Mouse (Mus musculus) lung, embryonic 14.5 days (tissue): Measurements from ENCODE around the gene Nudt1. TPM values are rescaled to one million over a fixed set of nuclear protein-coding genes. Genes with fewer than 3 reads are reported as not detected.
A peak's percentile ranks its signal among the peaks of the same experiment; 100 is the strongest.

Source experiments
- ATAC-seq: fragments of 200-750 bp; cut with Nextera tagmentation; 2 replicates; pipeline ENCODE4 v1.8.0; 2017; ENCODE audit warnings: mild to moderate bottlenecking, moderate TSS enrichment, moderate library complexity; ENCODE audit not compliant: insufficient read depth
- DNase-seq: peaks from one replicate; pipeline ENCODE4 v3.0.0-alpha.2; 2015
- H3K27ac ChIP-seq: fragments of 300-500 bp; sonication (generic); 2 replicates; pipeline ENCODE4 v1.5.1; 2014; ENCODE audit warnings: low read depth, mild to moderate bottlenecking, moderate library complexity
- H3K27me3 ChIP-seq: fragments of 300-500 bp; sonication (generic); 2 replicates; pipeline ENCODE4 v1.6.1; 2014; ENCODE audit warnings: low read length, control low read depth; ENCODE audit not compliant: insufficient read depth
- H3K36me3 ChIP-seq: fragments of 300-500 bp; sonication (generic); 2 replicates; pipeline ENCODE4 v1.6.1; 2014; ENCODE audit warnings: control low read depth; ENCODE audit not compliant: insufficient read depth
- H3K4me1 ChIP-seq: fragments of 300-500 bp; sonication (generic); 2 replicates; pipeline ENCODE4 v1.6.1; 2014; ENCODE audit warnings: antibody characterized with exemption, control low read depth; ENCODE audit not compliant: insufficient read depth
- H3K4me2 ChIP-seq: fragments of 300-500 bp; sonication (generic); 2 replicates; pipeline ENCODE4 v1.6.1; 2014; ENCODE audit warnings: mild to moderate bottlenecking
- H3K4me3 ChIP-seq: fragments of 300-500 bp; sonication (generic); 2 replicates; pipeline ENCODE4 v1.5.1; 2014; ENCODE audit warnings: low read depth, low read length
- H3K9ac ChIP-seq: fragments of 300-500 bp; sonication (generic); 2 replicates; pipeline ENCODE4 v1.6.1; 2014
- H3K9me3 ChIP-seq: fragments of 300-500 bp; sonication (generic); 2 replicates; pipeline ENCODE4 v1.6.1; 2016; ENCODE audit warnings: low read depth, low read length, control low read depth
- CTCF ChIP-seq: IDR thresholded peaks from 2 replicates; pipeline ENCODE4 v1.5.1; 2016; ENCODE audit warnings: antibody characterized with exemption, low read depth
- WGBS: fragments of 180-500 bp; shearing (Covaris S2); extraction: QIAGEN DNeasy Blood & Tissue Kit; methylation state at CpG from one replicate; pipeline ENCODE4 v1.1.7; 2014; 5-methylcytosine and 5-hydroxymethylcytosine counted together
- polyA plus RNA-seq: library from polyadenylated mRNA; unstranded; fragments of >200 nt; fragmentation: Nextera tagmentation; extraction: Ambion mirVana; gene quantifications from 2 replicates; pipeline ENCODE4 v1.2.1, GENCODE M21; 2014

Nudt1 gene
- polyA plus RNA-seq, 1 experiment from 2014 or later: 47.5 TPM

DNA sequence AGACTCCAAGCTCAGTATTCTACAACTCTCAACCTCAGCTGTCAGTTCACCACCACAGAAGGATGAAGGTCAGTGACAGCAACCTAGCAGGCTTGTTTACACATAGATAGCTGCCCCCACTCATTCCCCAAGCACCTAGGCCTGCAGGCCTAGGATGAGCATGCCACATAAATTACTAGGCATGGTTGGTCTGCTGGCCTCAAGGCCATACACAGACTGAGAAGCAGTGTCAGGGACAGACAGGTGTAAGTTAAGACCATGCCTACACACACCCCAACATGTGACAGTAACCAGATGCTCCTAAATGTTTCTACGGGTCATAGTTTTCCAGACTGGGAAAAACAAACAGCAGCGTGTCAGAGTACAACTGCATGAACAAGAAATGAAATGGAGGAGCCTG is 48.0 kb downstream of the Nudt1 start:
- no peaks in the 10 kb centered on the region for H3K36me3 ChIP-seq
- ATAC-seq (no peak), DNase-seq (no peak)
- no peak overlapping the region for H3K27ac ChIP-seq
- no peak overlapping the region for H3K4me2 ChIP-seq
- H3K4me1 ChIP-seq: 0 out of 2 replicates have a peak, but pooled peaks cover 4% of the 10 kb centered on the region
- no peak for TF ChIP-seq CTCF
- no peaks in the 10 kb centered on the region for H3K9me3 ChIP-seq
- no peak overlapping the region for H3K4me3 ChIP-seq
- H3K27me3 ChIP-seq: no peaks in the 10 kb centered on the region
- 71% methylated on average over 2 of the region's 2 CpGs for WGBS
- H3K9ac ChIP-seq: no peak overlapping the region

DNA sequence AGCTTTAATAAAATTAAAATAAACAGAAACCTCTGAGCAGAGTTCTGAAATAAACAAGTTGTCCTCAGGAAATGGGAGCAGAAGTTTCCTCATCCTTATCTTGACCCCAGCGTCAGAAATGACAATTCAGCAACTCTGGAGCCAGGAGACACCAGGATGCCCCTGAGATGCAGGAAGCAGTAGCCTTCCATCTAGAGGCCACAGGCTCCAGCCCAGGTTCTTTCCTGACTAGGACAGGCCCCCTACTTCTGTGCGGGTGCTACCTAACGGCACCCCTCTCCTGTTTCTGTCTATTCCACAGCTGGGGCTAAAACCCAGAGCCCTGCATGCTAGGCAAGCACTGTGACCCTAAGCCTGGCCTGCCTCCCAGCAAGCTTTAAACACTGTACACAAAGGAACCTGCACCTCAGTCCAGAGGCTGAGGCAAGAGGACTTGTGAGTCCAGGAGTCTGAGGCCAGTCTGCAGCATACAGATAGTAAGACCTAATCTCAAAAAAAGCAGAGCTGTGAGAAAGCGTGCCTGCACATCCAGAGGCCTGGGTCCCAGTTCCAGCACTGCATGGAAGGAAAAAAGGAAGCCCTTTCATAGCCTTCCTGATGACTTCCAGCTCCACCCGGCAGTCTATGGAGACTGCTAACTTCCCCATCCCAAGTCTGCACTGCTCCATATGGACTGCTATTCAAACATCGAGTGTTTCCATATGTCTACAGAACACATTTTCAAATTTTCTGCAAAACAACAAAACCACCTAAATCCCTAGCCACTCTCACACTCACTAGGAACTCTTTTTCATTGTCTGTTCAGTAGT is 49.2 kb downstream of the Nudt1 start:
- no peak for TF ChIP-seq CTCF
- Histone ChIP-seq H3K4me3 (no peak overlapping the region), H3K9ac (peak overlapping the region; percentile 6; the same call in 1 of the 2 replicates), H3K4me1 (0 out of 2 replicates have a peak, but pooled peaks cover 4% of the 10 kb centered on the region), H3K4me2 (no peak overlapping the region), H3K9me3 (no peaks in the 10 kb centered on the region), H3K27me3 (no peaks in the 10 kb centered on the region), H3K36me3 (no peaks in the 10 kb centered on the region), H3K27ac (peak overlapping the region; percentile 24; the same call in 1 of the 2 replicates)
- WGBS: 56% methylated on average over 6 of the region's 6 CpGs
- peak; percentile 39 for DNase-seq
- ATAC-seq: no peak

DNA sequence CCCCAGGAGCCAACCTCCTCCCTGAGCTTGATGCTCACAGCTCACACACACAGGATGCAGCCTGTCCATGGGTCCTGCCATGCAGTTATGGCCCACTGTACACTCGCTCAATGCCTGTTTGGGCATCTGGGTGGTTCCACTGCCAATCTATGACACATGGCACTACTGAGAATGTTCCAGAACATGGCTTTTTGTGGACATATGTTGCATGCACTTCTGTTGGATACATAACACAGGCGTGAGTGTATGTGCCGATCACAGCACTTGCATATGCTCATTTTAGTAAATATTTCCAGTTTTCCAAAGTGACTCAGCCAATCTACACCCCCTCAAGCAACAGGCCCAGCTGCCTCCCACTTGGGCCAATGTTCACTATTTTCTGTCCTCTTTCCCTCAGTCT is 50.2 kb downstream of the Nudt1 start:
- H3K4me2 ChIP-seq: no peak overlapping the region

DNA sequence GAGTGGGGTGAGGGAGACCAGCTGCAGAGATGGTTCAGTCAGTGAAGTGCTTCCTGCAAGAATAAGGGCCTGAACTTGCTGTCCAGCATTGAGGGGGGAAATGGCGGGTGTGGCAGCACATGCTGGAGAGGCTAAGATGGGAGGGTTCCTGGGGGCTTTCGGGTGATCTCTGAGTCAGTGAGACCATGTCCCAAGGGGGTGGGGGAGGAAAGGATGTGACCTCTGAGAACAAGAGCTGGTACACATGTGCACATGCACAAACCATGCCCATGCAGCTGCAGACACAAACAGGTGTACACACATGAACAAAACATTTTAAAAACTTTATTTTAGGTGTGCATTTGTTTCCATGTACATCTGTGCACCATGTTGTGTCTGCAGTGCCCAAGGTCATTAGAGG is 52.3 kb downstream of the Nudt1 start:
- H3K4me3 ChIP-seq: no peak overlapping the region
- 0 out of 2 replicates have a peak, but pooled peaks cover 4% of the 10 kb centered on the region for H3K4me1 ChIP-seq
- no peaks in the 10 kb centered on the region for H3K36me3 ChIP-seq
- no peak for TF ChIP-seq CTCF
- no peak for DNase-seq
- no peaks in the 10 kb centered on the region for H3K27me3 ChIP-seq
- ATAC-seq: no peak
- H3K4me2 ChIP-seq: no peak overlapping the region
- H3K9ac ChIP-seq: no peak overlapping the region
- H3K27ac ChIP-seq: no peak overlapping the region
- H3K9me3 ChIP-seq: no peaks in the 10 kb centered on the region
- 75% methylated on average over 2 of the region's 2 CpGs for WGBS

More for the DNA sequence above, 50.2 kb downstream of the Nudt1 start:
- no peak for TF ChIP-seq CTCF
- no peaks in the 10 kb centered on the region for H3K27me3 ChIP-seq
- H3K9ac ChIP-seq: no peak overlapping the region
- no peak for ATAC-seq
- no peaks in the 10 kb centered on the region for H3K36me3 ChIP-seq
- WGBS: 92% methylated on average over 3 of the region's 3 CpGs
- no peak overlapping the region for H3K4me3 ChIP-seq
- 0 out of 2 replicates have a peak, but pooled peaks cover 4% of the 10 kb centered on the region for H3K4me1 ChIP-seq
- H3K27ac ChIP-seq: no peak overlapping the region
- no peak for DNase-seq
- no peaks in the 10 kb centered on the region for H3K9me3 ChIP-seq

DNA sequence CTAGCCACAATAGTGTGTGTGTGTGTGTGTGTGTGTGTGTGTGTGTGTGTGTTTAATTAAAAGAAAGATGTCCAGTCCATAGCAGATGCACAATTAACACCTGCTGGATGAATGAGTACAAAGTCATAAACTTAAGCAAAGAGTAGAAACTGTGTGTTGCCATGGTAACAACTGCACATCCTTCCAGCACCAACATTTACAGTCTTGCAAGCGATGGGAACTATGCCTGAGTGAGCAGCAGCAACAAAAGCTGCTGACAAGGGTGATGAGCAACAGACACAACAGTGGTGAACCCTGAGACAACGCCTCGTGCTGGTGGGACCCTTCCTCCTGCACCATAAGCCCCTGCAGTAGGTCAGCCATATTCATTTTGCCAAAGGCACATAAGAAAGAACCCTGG is 52.8 kb downstream of the Nudt1 start:
- H3K9me3 ChIP-seq: no peaks in the 10 kb centered on the region
- DNase-seq (no peak), ATAC-seq (no peak)

DNA sequence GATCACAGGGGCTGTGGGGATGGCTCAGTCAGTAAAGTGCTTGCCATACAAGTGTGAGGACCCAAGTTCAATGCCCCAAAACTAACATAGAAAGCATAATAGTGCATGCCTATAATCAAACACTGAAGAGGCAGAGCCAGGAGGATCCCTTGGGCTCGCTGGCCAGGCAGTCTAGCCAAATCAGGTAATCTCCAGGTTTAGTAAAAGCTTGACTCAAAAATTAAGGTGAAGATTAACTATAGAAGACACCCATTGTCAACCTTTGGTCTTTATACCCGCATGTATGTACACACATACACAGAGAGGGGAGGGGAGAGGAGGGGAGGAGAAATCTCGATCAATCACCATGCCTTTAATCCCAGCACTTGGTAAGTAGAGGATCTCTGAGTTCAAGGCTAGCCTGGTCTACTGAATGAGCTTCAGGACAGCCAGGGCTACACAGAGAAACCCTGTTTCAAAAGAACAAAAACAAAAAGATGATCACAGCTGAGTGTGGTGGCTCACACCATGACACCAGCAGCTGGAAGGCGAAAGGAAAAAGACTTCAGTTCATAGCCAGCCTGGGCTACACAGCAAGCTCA is 53.9 kb downstream of the Nudt1 start:
- WGBS: 84% methylated on average over 4 of the region's 4 CpGs
- H3K4me3 ChIP-seq: no peak overlapping the region
- no peaks in the 10 kb centered on the region for H3K27me3 ChIP-seq
- DNase-seq (no peak), ATAC-seq (no peak)
- H3K4me2 ChIP-seq: no peak overlapping the region
- no peak overlapping the region for H3K9ac ChIP-seq
- no peak overlapping the region for H3K27ac ChIP-seq
- H3K9me3 ChIP-seq: no peaks in the 10 kb centered on the region
- no peak for TF ChIP-seq CTCF
- 0 out of 2 replicates have a peak, but pooled peaks cover 3% of the 10 kb centered on the region for H3K4me1 ChIP-seq
- H3K36me3 ChIP-seq: no peaks in the 10 kb centered on the region

More for the DNA sequence above, 52.8 kb downstream of the Nudt1 start:
- Histone ChIP-seq H3K9ac (no peak overlapping the region), H3K27me3 (no peaks in the 10 kb centered on the region), H3K36me3 (no peaks in the 10 kb centered on the region), H3K4me2 (no peak overlapping the region), H3K4me1 (0 out of 2 replicates have a peak, but pooled peaks cover 4% of the 10 kb centered on the region), H3K4me3 (no peak overlapping the region), H3K27ac (no peak overlapping the region)
- WGBS: 63% methylated on average over 3 of the region's 3 CpGs
- no peak for TF ChIP-seq CTCF

DNA sequence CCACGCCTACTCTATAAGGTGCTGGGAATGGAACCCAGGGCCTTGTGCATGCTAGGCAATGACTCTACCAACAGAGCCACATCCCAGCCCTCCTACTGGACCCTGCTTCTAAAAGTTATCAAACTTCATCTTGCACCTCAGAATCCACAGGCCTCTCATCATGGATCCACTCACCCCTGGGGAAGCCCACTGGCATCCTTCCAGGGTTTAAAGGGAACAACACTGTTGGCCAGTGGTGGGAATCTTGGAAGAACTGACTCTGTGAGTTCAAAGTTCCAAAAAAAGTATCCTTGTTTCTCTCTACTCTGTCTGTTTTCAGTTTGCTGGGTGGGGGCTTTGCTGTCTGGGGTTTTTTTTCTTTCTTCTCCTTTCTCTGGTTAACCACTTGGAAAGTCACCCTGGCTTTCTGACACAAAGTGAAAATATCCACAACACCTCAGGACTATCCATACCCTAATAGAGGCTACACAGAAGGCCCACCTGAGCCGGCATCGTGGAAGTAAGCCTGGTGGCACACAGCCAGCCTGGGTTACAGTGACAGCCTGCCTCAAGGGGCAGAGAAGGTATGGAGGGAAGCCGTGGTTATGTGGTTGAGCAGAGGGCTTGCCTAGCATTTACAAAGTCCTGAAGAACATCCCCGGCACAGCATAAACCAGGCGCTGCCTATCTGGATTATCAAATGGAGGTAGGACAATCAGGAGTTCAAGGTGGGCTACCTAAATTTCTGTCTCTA is 56.8 kb downstream of the Nudt1 start:
- Histone ChIP-seq H3K4me3 (no peak overlapping the region), H3K4me1 (no peaks in the 10 kb centered on the region), H3K27me3 (no peaks in the 10 kb centered on the region), H3K4me2 (no peak overlapping the region), H3K9ac (no peak overlapping the region), H3K9me3 (no peaks in the 10 kb centered on the region), H3K27ac (no peak overlapping the region), H3K36me3 (no peaks in the 10 kb centered on the region)
- TF ChIP-seq CTCF: no peak
- no peak for ATAC-seq
- WGBS: 91% methylated on average over 6 of the region's 6 CpGs
- peak; percentile 4 for DNase-seq
